Mouse (Mus musculus): ENCODE measurements at regions not wholly inside any gene's neighbourhood (a gene's known extent, or its start where the extent isn't known, plus 50 kb on each side); places are given as distances from the start of the nearest gene placed in this dataset.

GRCm38 (mm10) chr5:15774567-15774966, 60.5 kb upstream of the Speer4c start:
- TF ChIP-seq CTCF (IDR thresholded peaks at IDR 0.05; ENCODE audit: low read depth) = no peak
- no peak for TF ChIP-seq EP300 (IDR thresholded peaks at IDR 0.05; ENCODE audit: low read depth)
